Mouse (Mus musculus) liver, embryonic 15.5 days (tissue): Measurements from ENCODE around the gene Elac2. TPM values are rescaled to one million over a fixed set of nuclear protein-coding genes. Genes with fewer than 3 reads are reported as not detected.
A peak's percentile ranks its signal among the peaks of the same experiment; 100 is the strongest.

Experiments used
- ATAC-seq: fragments of 200-750 bp; cut with Nextera tagmentation; 2 replicates; pipeline ENCODE4 v1.8.0; 2017; ENCODE audit warnings: moderate number of reproducible peaks, mild to moderate bottlenecking, moderate library complexity; ENCODE audit not compliant: insufficient read depth
- H3K27ac ChIP-seq: fragments of 300-500 bp; sonication (generic); replicated peaks from 2 replicates; pipeline ENCODE4 v1.5.1; 2015; ENCODE audit warnings: mild to moderate bottlenecking, inconsistent platforms
- H3K27me3 ChIP-seq: fragments of 300-500 bp; sonication (generic); 2 replicates; pipeline ENCODE4 v1.6.1; 2015; ENCODE audit warnings: mild to moderate bottlenecking, inconsistent platforms
- H3K36me3 ChIP-seq: fragments of 300-500 bp; sonication (generic); replicated peaks from 2 replicates; pipeline ENCODE4 v1.6.1; 2015; ENCODE audit warnings: moderate library complexity, mild to moderate bottlenecking, inconsistent platforms
- H3K4me1 ChIP-seq: fragments of 300-500 bp; sonication (generic); replicated peaks from 2 replicates; pipeline ENCODE4 v1.6.1; 2015; ENCODE audit warnings: inconsistent platforms
- H3K4me2 ChIP-seq: fragments of 300-500 bp; sonication (generic); 2 replicates; pipeline ENCODE4 v1.6.1; 2015; ENCODE audit warnings: moderate library complexity, mild to moderate bottlenecking, inconsistent platforms
- H3K4me3 ChIP-seq: fragments of 300-500 bp; sonication (generic); replicated peaks from 2 replicates; pipeline ENCODE4 v1.5.1; 2015; ENCODE audit warnings: mild to moderate bottlenecking, inconsistent platforms
- H3K9ac ChIP-seq: fragments of 300-500 bp; sonication (generic); 2 replicates; pipeline ENCODE4 v1.6.1; 2015; ENCODE audit warnings: moderate library complexity, mild to moderate bottlenecking, inconsistent platforms
- H3K9me3 ChIP-seq: fragments of 300-500 bp; sonication (generic); replicated peaks from 2 replicates; pipeline ENCODE4 v1.6.1; 2016; ENCODE audit warnings: inconsistent platforms
- WGBS: fragments of 180-500 bp; shearing (Covaris S2); methylation state at CpG from one replicate; pipeline ENCODE4 v1.1.7; 2015; ENCODE audit warnings: mixed read lengths; ENCODE audit not compliant: insufficient replicate concordance; 5-methylcytosine and 5-hydroxymethylcytosine counted together
- polyA plus RNA-seq: library from polyadenylated mRNA; unstranded; fragments of >200 nt; fragmentation: Nextera tagmentation; extraction: Ambion mirVana; gene quantifications from 2 replicates; pipeline ENCODE4 v1.2.1, GENCODE M21; 2015

Elac2 gene
- polyA plus RNA-seq = 14.2 and 14.4 TPM in 2 replicates

DNA sequence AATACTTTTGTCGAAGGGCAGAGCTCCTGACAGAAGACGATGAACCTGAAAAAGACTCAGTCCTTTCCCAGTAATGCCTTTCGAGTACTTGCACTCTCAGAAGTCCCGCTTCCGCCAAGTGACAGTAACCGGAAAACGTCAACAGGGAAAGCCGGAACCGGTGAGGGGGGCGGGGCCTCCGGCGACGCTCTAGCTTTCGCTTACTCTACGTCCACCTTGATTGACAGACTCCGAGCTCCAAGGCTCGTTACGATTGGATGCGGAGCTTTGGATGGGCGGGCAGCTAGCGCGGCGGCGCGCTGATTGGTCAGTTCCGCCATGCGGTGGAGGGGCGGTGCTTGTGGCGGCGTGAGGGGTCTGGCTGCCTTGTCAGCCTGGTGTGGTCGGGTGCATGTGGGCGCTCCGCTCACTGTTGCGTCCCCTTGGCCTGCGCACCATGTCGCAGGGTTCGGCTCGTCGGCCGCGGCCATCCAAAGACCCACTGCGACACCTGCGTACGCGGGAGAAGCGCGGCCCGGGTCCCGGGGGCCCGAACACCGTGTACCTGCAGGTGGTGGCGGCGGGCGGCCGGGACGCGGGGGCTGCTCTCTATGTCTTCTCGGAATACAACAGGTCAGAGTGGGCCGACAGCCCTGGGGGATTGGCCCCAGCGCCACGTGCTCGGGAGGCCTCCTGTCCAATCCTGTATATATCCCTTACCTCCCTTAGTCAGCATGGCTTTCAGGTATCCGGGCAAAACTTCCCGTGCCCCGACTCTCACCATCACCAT is at the start of gene Elac2:
Elac2 (plus strand) TSS at position 319 of the 769 bp plus-strand sequence.
- ATAC-seq = peak; percentile 98
- H3K4me3 ChIP-seq = peak within 1 kb of the TSS; percentile 92
- H3K4me2 ChIP-seq = peak within 1 kb of the TSS; percentile 83
- no peaks in the 10 kb centered on the region for H3K9me3 ChIP-seq
- peak within 1 kb of the TSS; percentile 64 for H3K27ac ChIP-seq
- H3K9ac ChIP-seq = peak within 1 kb of the TSS; percentile 79
- under 1% methylated on average over 65 of the region's 65 CpGs for WGBS
- H3K27me3 ChIP-seq = peaks cover 25% of the 10 kb centered on the region
- peaks cover 19% of the 10 kb centered on the region for H3K4me1 ChIP-seq
- peaks cover 20% of the 10 kb centered on the region for H3K36me3 ChIP-seq

DNA sequence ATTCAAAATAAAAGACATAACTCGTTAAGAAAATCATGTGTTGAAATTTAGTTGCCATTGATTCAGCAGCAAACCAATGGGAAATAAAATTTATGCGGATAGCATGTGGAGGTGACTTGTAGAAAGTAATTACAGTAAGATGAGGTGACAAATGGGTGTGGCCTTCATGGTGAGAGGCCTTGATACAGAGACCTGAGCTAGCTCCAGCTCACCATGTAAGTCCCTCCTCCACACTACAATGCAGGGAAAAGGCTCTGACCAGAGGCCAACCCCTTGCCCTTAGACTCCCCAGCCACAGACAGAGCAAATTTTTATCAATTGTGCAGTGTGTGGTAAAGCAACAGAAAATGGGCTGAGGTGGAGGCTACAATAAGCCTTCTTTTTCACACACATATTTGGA is 49.7 kb upstream of the Elac2 start:
- Histone ChIP-seq H3K27me3 (no peaks in the 10 kb centered on the region), H3K9ac (no peak overlapping the region), H3K36me3 (no peaks in the 10 kb centered on the region), H3K4me2 (peak overlapping the region; percentile 18; the same call in 1 of the 2 replicates), H3K27ac (peak overlapping the region; percentile 61), H3K4me3 (no peak overlapping the region), H3K9me3 (no peaks in the 10 kb centered on the region), H3K4me1 (peaks cover 51% of the 10 kb centered on the region)
- no peak for ATAC-seq
- WGBS = 79% methylated on average over 2 of the region's 2 CpGs

DNA sequence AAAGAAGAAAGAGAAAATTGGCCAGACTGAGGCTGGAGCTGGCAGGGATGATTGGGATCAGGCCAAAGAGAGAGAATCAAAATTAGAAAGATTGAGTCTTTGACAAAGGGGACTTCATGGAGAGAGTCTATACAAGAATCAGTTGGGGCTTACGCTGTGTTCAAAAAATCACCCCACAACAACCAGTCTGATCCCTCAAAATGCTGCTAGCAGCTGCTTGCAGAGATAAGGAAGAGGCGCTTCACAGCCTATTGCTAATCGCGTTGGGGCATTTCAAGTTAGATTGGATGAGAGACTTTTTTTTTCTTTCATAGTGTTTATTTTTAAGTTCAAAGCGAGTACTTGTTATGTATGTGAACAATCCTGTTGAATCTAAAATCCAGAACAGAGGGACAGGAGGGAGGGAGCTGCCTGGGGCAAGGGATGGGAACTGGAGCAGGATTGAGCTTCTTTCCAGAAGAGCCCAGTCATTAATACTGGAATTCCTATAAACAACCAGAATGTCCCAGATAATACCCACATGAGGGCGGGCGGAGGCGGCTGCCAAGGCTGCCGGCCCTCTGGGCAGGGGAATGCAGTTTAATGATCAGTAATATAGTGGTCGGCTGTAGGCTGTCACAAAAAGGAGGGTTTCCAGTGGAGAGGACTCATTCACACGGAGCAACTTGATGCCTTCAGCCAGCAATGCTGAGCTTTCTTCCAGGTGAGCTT is 47.6 kb upstream of the Elac2 start:
- no peaks in the 10 kb centered on the region for H3K27me3 ChIP-seq
- H3K4me2 ChIP-seq = peak overlapping the region; percentile 60
- no peaks in the 10 kb centered on the region for H3K36me3 ChIP-seq
- WGBS = 22% methylated on average over 11 of the region's 11 CpGs
- H3K27ac ChIP-seq = peak overlapping the region; percentile 96
- no peaks in the 10 kb centered on the region for H3K9me3 ChIP-seq
- H3K4me1 ChIP-seq = peaks cover 32% of the 10 kb centered on the region
- peak overlapping the region; percentile 47 for H3K4me3 ChIP-seq
- H3K9ac ChIP-seq = peak overlapping the region; percentile 48
- peak; percentile 98 for ATAC-seq

- Histone ChIP-seq H3K27me3 (peaks cover 6% of the 10 kb centered on the region; the same call in 1 of the 2 replicates), H3K9me3 (no peaks in the 10 kb centered on the region), H3K27ac (no peak overlapping the region), H3K4me2 (no peak overlapping the region), H3K9ac (no peak overlapping the region), H3K4me1 (peaks cover 3% of the 10 kb centered on the region; the same call in 1 of the 2 replicates), H3K4me3 (no peak overlapping the region), H3K36me3 (no peaks in the 10 kb centered on the region)
- WGBS = 71% methylated on average over 2 of the region's 2 CpGs
- no peak for ATAC-seq
Observed at GRCm38 (mm10) chr11:64937226-64937625, 41.6 kb upstream of the Elac2 start.

DNA sequence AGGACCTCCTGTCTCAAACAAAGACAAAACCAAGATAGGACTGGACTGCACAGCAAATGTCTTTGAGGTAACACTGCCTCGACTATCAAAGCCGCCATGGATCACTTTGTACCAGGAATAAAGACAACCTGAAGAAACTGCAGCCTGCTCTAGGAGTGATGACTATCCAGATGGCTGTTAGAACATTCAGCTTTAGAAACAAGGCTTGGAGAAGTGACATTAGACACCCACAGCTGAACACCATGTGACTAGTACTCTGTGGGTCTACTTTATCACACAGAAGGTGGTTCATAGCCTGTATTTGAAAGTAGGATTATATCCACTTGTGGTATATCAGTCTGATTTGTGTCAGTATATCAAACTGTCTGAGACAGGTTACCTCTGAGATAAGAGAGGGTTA is 37.6 kb upstream of the Elac2 start:
- Histone ChIP-seq H3K9ac (no peak overlapping the region), H3K36me3 (no peaks in the 10 kb centered on the region), H3K4me3 (no peak overlapping the region), H3K9me3 (no peaks in the 10 kb centered on the region), H3K27me3 (peaks cover 10% of the 10 kb centered on the region), H3K4me1 (no peaks in the 10 kb centered on the region), H3K27ac (no peak overlapping the region), H3K4me2 (no peak overlapping the region)
- 68% methylated on average over 2 of the region's 2 CpGs for WGBS
- ATAC-seq = no peak

GRCm38 (mm10) chr11:64949782-64950181 is 29.1 kb upstream of the Elac2 start:
- WGBS = 64% methylated on average over 3 of the region's 3 CpGs
- no peak overlapping the region for H3K4me3 ChIP-seq
- H3K4me2 ChIP-seq = no peak overlapping the region
- H3K27me3 ChIP-seq = peaks cover 7% of the 10 kb centered on the region
- ATAC-seq = no peak
- H3K36me3 ChIP-seq = no peaks in the 10 kb centered on the region
- no peak overlapping the region for H3K27ac ChIP-seq
- peaks cover 16% of the 10 kb centered on the region for H3K4me1 ChIP-seq
- no peak overlapping the region for H3K9ac ChIP-seq
- no peaks in the 10 kb centered on the region for H3K9me3 ChIP-seq

GRCm38 (mm10) chr11:64956962-64957729 is 21.7 kb upstream of the Elac2 start:
- no peak overlapping the region for H3K4me2 ChIP-seq
- ATAC-seq = no peak
- peaks cover 21% of the 10 kb centered on the region for H3K4me1 ChIP-seq
- peaks cover 62% of the 10 kb centered on the region for H3K27me3 ChIP-seq
- no peaks in the 10 kb centered on the region for H3K36me3 ChIP-seq
- no peak overlapping the region for H3K27ac ChIP-seq
- H3K4me3 ChIP-seq = no peak overlapping the region
- H3K9ac ChIP-seq = no peak overlapping the region
- no peaks in the 10 kb centered on the region for H3K9me3 ChIP-seq
- WGBS = 19% methylated on average over 16 of the region's 16 CpGs

GRCm38 (mm10) chr11:64962629-64963028 is 16.2 kb upstream of the Elac2 start:
- Histone ChIP-seq H3K9me3 (no peaks in the 10 kb centered on the region), H3K4me2 (0 out of 2 replicates have a peak overlapping the region, but pooled peaks have one; percentile 6), H3K27me3 (peaks cover 43% of the 10 kb centered on the region), H3K4me3 (no peak overlapping the region), H3K4me1 (peaks cover 33% of the 10 kb centered on the region), H3K27ac (peak overlapping the region; percentile 34; the same call in 1 of the 2 replicates), H3K9ac (no peak overlapping the region), H3K36me3 (no peaks in the 10 kb centered on the region)
- peak; percentile 92 for ATAC-seq
- 27% methylated on average over 2 of the region's 2 CpGs for WGBS

- Histone ChIP-seq H3K4me1 (peaks cover 27% of the 10 kb centered on the region), H3K27ac (no peak overlapping the region), H3K36me3 (no peaks in the 10 kb centered on the region), H3K4me3 (no peak overlapping the region), H3K9ac (no peak overlapping the region), H3K9me3 (no peaks in the 10 kb centered on the region), H3K27me3 (peaks cover 42% of the 10 kb centered on the region), H3K4me2 (no peak overlapping the region)
- ATAC-seq = 0 out of 2 replicates have a peak, but pooled peaks have one; percentile 49
- 10% methylated on average over 3 of the region's 3 CpGs for WGBS
Observed at GRCm38 (mm10) chr11:64968507-64968906, 10.3 kb upstream of the Elac2 start.

GRCm38 (mm10) chr11:64968939-64969342 is 9.9 kb upstream of the Elac2 start:
- WGBS = 58% methylated on average over 4 of the region's 4 CpGs
- ATAC-seq = no peak
- Histone ChIP-seq H3K27me3 (peaks cover 44% of the 10 kb centered on the region), H3K27ac (no peak overlapping the region), H3K4me2 (no peak overlapping the region), H3K36me3 (no peaks in the 10 kb centered on the region), H3K9ac (no peak overlapping the region), H3K9me3 (no peaks in the 10 kb centered on the region), H3K4me3 (no peak overlapping the region), H3K4me1 (peaks cover 23% of the 10 kb centered on the region)
